11 mouse cellular contexts compared by ENCODE assay signal in the genomic region with DNA sequence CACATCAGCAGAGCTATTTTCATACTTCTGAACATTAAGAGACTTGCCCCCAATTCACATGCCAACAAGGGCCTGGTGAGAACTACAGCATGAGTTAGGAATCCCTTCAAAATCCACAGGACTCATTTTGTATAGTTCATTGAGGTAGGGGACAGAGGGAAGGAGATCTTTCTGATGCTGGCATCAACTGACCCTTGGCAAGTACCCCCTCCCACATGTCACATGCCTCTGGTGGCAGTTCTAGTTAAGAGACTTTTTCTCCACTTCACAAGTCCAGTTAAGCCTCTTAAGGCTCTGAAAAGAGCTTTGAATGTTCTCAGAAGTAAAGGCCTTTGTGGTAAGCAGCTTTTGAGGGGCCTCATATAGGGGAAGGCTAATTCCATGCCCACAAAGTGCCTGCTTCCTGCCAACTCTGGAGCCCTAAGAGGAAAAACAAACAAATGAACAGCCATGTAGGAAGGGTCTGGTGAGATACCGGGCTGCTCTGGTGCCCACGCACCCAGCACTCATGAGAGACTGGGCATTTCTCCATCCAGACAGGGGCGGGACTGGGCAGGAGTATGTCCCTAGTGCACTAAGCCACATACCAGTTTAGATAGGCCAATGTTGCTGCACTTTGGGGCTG. TPM values are rescaled to one million over a fixed set of nuclear protein-coding genes. Genes with fewer than 3 reads are reported as not detected.
A peak's percentile ranks its signal among the peaks of the same experiment; 100 is the strongest.
DNase-seq lines count a peak whose midpoint lies in the region; ATAC-seq and TF ChIP-seq lines count a peak whose summit lies in the region.
"Had no signal": no experiment of that assay in that cellular context is flagged by ENCODE, and none has a peak within 500 bp of the region (broad histone marks: within the 10 kb centered on the region; RNA-seq: fewer than 3 reads in every experiment).

No protein-coding gene starts in this region.

- H3K4me2 ChIP-seq in intestine, embryonic 15.5 days (replicated peaks): no peak overlapping the region
- no peak overlapping the region for H3K4me2 ChIP-seq in intestine, postnatal 0 days (replicated peaks; ENCODE audit: low read depth)
- H3K4me2 ChIP-seq in forebrain, embryonic 15.5 days (replicated peaks): no peak overlapping the region
- H3K4me2 ChIP-seq in stomach, embryonic 14.5 days (replicated peaks; ENCODE audit: low read depth, low read length): no peak overlapping the region
- H3K4me2 ChIP-seq: neural tube, embryonic 13.5 days had no signal

- 65% methylated on average over 3 of the region's 3 CpGs for WGBS in intestine, embryonic 15.5 days
- 67% methylated on average over 3 of the region's 3 CpGs for WGBS in intestine, postnatal 0 days
- WGBS in forebrain, embryonic 15.5 days: 50% methylated on average over 3 of the region's 3 CpGs
- WGBS in stomach, embryonic 14.5 days: 77% methylated on average over 3 of the region's 3 CpGs

- 0 out of 2 replicates have a peak, but pooled peaks cover 11% of the 10 kb centered on the region for H3K4me1 ChIP-seq in intestine, embryonic 15.5 days (replicated peaks)
- H3K4me1 ChIP-seq in intestine, postnatal 0 days (replicated peaks; ENCODE audit: control insufficient read depth, insufficient read depth, low read length): peaks cover 15% of the 10 kb centered on the region; the same call in 1 of the 2 replicates
- peaks cover 5% of the 10 kb centered on the region for H3K4me1 ChIP-seq in forebrain, embryonic 15.5 days
- 0 out of 2 replicates have a peak, but pooled peaks cover 8% of the 10 kb centered on the region for H3K4me1 ChIP-seq in stomach, embryonic 14.5 days (ENCODE audit: control insufficient read depth, insufficient read depth, low read length)
- H3K4me1 ChIP-seq: neural tube, embryonic 13.5 days had no signal

- no peaks in the 10 kb centered on the region for H3K9me3 ChIP-seq in intestine, embryonic 15.5 days
- no peaks in the 10 kb centered on the region for H3K9me3 ChIP-seq in intestine, postnatal 0 days (ENCODE audit: control insufficient read depth)
- no peaks in the 10 kb centered on the region for H3K9me3 ChIP-seq in forebrain, embryonic 15.5 days
- no peaks in the 10 kb centered on the region for H3K9me3 ChIP-seq in stomach, embryonic 14.5 days (ENCODE audit: control insufficient read depth, low read depth, low read length)
- H3K9me3 ChIP-seq: neural tube, embryonic 13.5 days had no signal

- DNase-seq in lung, postnatal 14 days: peak; percentile 74
- no peak for DNase-seq in cerebellum, adult 9-11 months
- no peak for DNase-seq in left cerebral cortex, postnatal 25 days (ENCODE audit: low spot score in 2 of 2)
- DNase-seq in frontal cortex, postnatal 10 days (ENCODE audit: low spot score in 2 of 2): no peak
- DNase-seq: cerebellum, adult 9-10 months had no signal

- TF ChIP-seq CTCF in intestine, postnatal 0 days (IDR thresholded peaks at IDR 0.05; ENCODE audit: low read depth): no peak

- peak overlapping the region; percentile 72; the same call in 1 of the 2 replicates for H3K27ac ChIP-seq in intestine, embryonic 15.5 days
- H3K27ac ChIP-seq in intestine, postnatal 0 days (ENCODE audit: low read depth, low read length): no peak overlapping the region
- H3K27ac ChIP-seq in forebrain, embryonic 15.5 days (replicated peaks): no peak overlapping the region; the same call in 1 of the 2 replicates
- peak overlapping the region; percentile 24; the same call in 1 of the 2 replicates for H3K27ac ChIP-seq in stomach, embryonic 14.5 days (ENCODE audit: low read length)
- H3K27ac ChIP-seq: liver, embryonic 14.5 days; neural tube, embryonic 13.5 days had no signal

- H3K27me3 ChIP-seq in intestine, embryonic 15.5 days (replicated peaks): no peaks in the 10 kb centered on the region
- no peaks in the 10 kb centered on the region for H3K27me3 ChIP-seq in intestine, postnatal 0 days (replicated peaks; ENCODE audit: control insufficient read depth, insufficient read depth, low read length)
- H3K27me3 ChIP-seq in forebrain, embryonic 15.5 days: no peaks in the 10 kb centered on the region
- no peaks in the 10 kb centered on the region for H3K27me3 ChIP-seq in stomach, embryonic 14.5 days (ENCODE audit: control insufficient read depth, insufficient read depth, low read length)
- H3K27me3 ChIP-seq: neural tube, embryonic 13.5 days had no signal

- no peaks in the 10 kb centered on the region for H3K36me3 ChIP-seq in intestine, embryonic 15.5 days
- no peaks in the 10 kb centered on the region for H3K36me3 ChIP-seq in intestine, postnatal 0 days (ENCODE audit: control insufficient read depth, insufficient read depth)
- H3K36me3 ChIP-seq in forebrain, embryonic 15.5 days: no peaks in the 10 kb centered on the region
- H3K36me3 ChIP-seq in stomach, embryonic 14.5 days (ENCODE audit: control insufficient read depth, insufficient read depth, low read length): no peaks in the 10 kb centered on the region
- H3K36me3 ChIP-seq: neural tube, embryonic 13.5 days had no signal

- H3K4me3 ChIP-seq in intestine, embryonic 15.5 days (replicated peaks): no peak overlapping the region
- no peak overlapping the region for H3K4me3 ChIP-seq in intestine, postnatal 0 days (ENCODE audit: low read depth, low read length)
- H3K4me3 ChIP-seq in forebrain, embryonic 15.5 days: no peak overlapping the region
- H3K4me3 ChIP-seq in stomach, embryonic 14.5 days (ENCODE audit: low read depth, low read length): no peak overlapping the region
- H3K4me3 ChIP-seq: neural tube, embryonic 13.5 days had no signal

- no peak for ATAC-seq in intestine, embryonic 15.5 days
- ATAC-seq in intestine, postnatal 0 days: no peak
- peak; percentile 77 for ATAC-seq in forebrain, embryonic 15.5 days (replicated peaks)
- ATAC-seq in stomach, embryonic 14.5 days (ENCODE audit: insufficient number of reproducible peaks, insufficient read depth, low FRiP score, low read depth): no peak

- H3K9ac ChIP-seq in intestine, embryonic 15.5 days: no peak overlapping the region
- H3K9ac ChIP-seq in intestine, postnatal 0 days (ENCODE audit: low read depth, low read length): no peak overlapping the region
- no peak overlapping the region for H3K9ac ChIP-seq in forebrain, embryonic 15.5 days (replicated peaks)
- H3K9ac ChIP-seq in stomach, embryonic 14.5 days (replicated peaks; ENCODE audit: low read depth, low read length): no peak overlapping the region
- H3K9ac ChIP-seq: liver, embryonic 14.5 days; neural tube, embryonic 13.5 days had no signal

- intact Hi-C loops in left cerebral cortex, postnatal 25 days (cut with DNase I): no loop called here

RNA-seq across cellular contexts. Expression of gene Tc2n, which starts 48.0 kb away (rescaled TPM):
- 3.5 and 4.0 TPM in 2 replicates for polyA plus RNA-seq in intestine, embryonic 15.5 days (2015; fragmentation: Nextera tagmentation; extraction: Ambion mirVana)
- 6.3 and 7.4 TPM in 2 replicates for polyA plus RNA-seq in intestine, postnatal 0 days (2015; fragmentation: Nextera tagmentation; extraction: Ambion mirVana)
- polyA plus RNA-seq in forebrain, embryonic 15.5 days (2015; fragmentation: Nextera tagmentation; extraction: Ambion mirVana): 0.08 and 0.24 TPM in 2 replicates
- polyA plus RNA-seq in stomach, embryonic 14.5 days (2014; fragmentation: Nextera tagmentation; extraction: Ambion mirVana): 2.6 and 3.1 TPM in 2 replicates
- under 1 TPM; 0.28 to 0.48 TPM for total RNA-seq in left cerebral cortex, postnatal 25 days (2021)

RNA-seq across cellular contexts. Expression of gene Fbln5, which starts 52.5 kb away (rescaled TPM):
- polyA plus RNA-seq in intestine, embryonic 15.5 days (2015; fragmentation: Nextera tagmentation; extraction: Ambion mirVana): 62.5 and 63.9 TPM in 2 replicates
- polyA plus RNA-seq in intestine, postnatal 0 days (2015; fragmentation: Nextera tagmentation; extraction: Ambion mirVana): 38.1 and 39.0 TPM in 2 replicates
- polyA plus RNA-seq in forebrain, embryonic 15.5 days (2015; fragmentation: Nextera tagmentation; extraction: Ambion mirVana): 5.9 and 6.4 TPM in 2 replicates
- polyA plus RNA-seq in stomach, embryonic 14.5 days (2014; fragmentation: Nextera tagmentation; extraction: Ambion mirVana): 50.6 and 52.4 TPM in 2 replicates
- total RNA-seq in left cerebral cortex, postnatal 25 days (2021): 1 to 10 TPM; 7.1 to 8.0 TPM

Comparison
In these comparisons a context has a peak if more than half of its experiments do, and no peak if none do; other contexts are left out.
1. H3K27ac ChIP-seq: peak in intestine, embryonic 15.5 days (single experiment) and stomach, embryonic 14.5 days (single experiment); none in intestine, postnatal 0 days (single experiment) and forebrain, embryonic 15.5 days (single experiment).